In the genomic region with DNA sequence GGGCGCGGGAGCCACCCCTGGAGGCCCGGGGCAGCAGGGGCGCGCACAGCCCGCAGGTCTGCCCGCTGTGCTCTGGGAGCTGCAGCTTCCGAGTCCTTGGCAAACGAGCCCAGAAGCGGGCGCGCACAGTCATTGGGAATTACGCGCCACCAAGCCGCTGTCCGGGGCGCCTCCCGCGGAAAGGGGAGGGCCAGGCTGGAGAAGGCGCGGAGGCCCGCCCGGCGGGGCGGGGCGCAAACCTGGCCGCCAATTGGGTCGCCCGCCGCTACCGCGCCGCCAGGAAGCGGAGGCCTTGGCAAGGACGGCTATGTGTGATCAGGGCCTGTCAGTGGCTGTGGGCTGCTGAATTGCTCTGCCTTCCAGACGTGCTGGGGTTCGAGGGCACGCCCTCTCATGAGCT, we compare ENCODE assay signal across 7 mouse cellular contexts.
A peak's percentile ranks its signal among the peaks of the same experiment; 100 is the strongest.
DNase-seq lines count a peak whose midpoint lies in the region; ATAC-seq lines count a peak whose summit lies in the region.
"Not testable (repeated sequence)": the region's sequence is repeated elsewhere in the genome, so short reads cannot be mapped to it uniquely, and the experiment has no call there.

No protein-coding gene starts in this region.

- not testable (repeated sequence) for H3K36me3 ChIP-seq in forebrain, embryonic 13.5 days (ENCODE audit: poor library complexity, severe bottlenecking); heart, embryonic 16.5 days (ENCODE audit: control insufficient read depth, insufficient read depth); intestine, embryonic 16.5 days (ENCODE audit: control insufficient read depth, insufficient read depth, low read length); midbrain, embryonic 11.5 days (ENCODE audit: control insufficient read depth, insufficient read depth, low read length)

- not testable (repeated sequence) for H3K9me3 ChIP-seq in forebrain, embryonic 13.5 days (replicated peaks); heart, embryonic 16.5 days (replicated peaks; ENCODE audit: control insufficient read depth, low read length); intestine, embryonic 16.5 days (ENCODE audit: control insufficient read depth, low read length); midbrain, embryonic 11.5 days (ENCODE audit: control insufficient read depth, low read length)

- not testable (repeated sequence) for ATAC-seq in forebrain, embryonic 13.5 days
- 0 out of 2 replicates have a peak, but pooled peaks have one; percentile 23 for ATAC-seq in heart, embryonic 16.5 days (replicated peaks; ENCODE audit: extremely low read depth, insufficient read depth, low FRiP score)
- peak; percentile 98 for ATAC-seq in intestine, embryonic 16.5 days
- ATAC-seq in midbrain, embryonic 11.5 days (ENCODE audit: low FRiP score) = peak; percentile 40; the same call in 1 of the 2 replicates

- peak; percentile 18 to 39 for DNase-seq in adrenal gland, postnatal 36 days
- peak; percentile 46 for DNase-seq in liver
- DNase-seq in midbrain, embryonic 11.5 days (ENCODE audit: low spot score, missing footprints) = peak; percentile 83
- peak; percentile 6 for DNase-seq in right cerebral cortex, postnatal 25 days

- not testable (repeated sequence) for H3K9ac ChIP-seq in forebrain, embryonic 13.5 days; heart, embryonic 16.5 days (ENCODE audit: low read length); intestine, embryonic 16.5 days (ENCODE audit: low read depth, low read length); midbrain, embryonic 11.5 days (ENCODE audit: low read length)

- peak overlapping the region; percentile 40 for H3K4me2 ChIP-seq in forebrain, embryonic 13.5 days
- peak overlapping the region; percentile 46 for H3K4me2 ChIP-seq in heart, embryonic 16.5 days (ENCODE audit: low read depth, low read length)
- H3K4me2 ChIP-seq in intestine, embryonic 16.5 days (ENCODE audit: low read depth, low read length) = peak overlapping the region; percentile 32
- peak overlapping the region; percentile 32 for H3K4me2 ChIP-seq in midbrain, embryonic 11.5 days

- WGBS in forebrain, embryonic 13.5 days = under 1% methylated on average over 15 of the region's 38 CpGs
- under 1% methylated on average over 23 of the region's 38 CpGs for WGBS in heart, embryonic 16.5 days
- under 1% methylated on average over 16 of the region's 38 CpGs for WGBS in intestine, embryonic 16.5 days
- WGBS in midbrain, embryonic 11.5 days = 2% methylated on average over 20 of the region's 38 CpGs

- peak overlapping the region; percentile 33 for H3K4me3 ChIP-seq in forebrain, embryonic 13.5 days
- H3K4me3 ChIP-seq in heart, embryonic 16.5 days (ENCODE audit: low read length) = peak overlapping the region; percentile 39
- H3K4me3 ChIP-seq in intestine, embryonic 16.5 days (ENCODE audit: low read length) = peak overlapping the region; percentile 41
- peak overlapping the region; percentile 27 for H3K4me3 ChIP-seq in midbrain, embryonic 11.5 days (ENCODE audit: low read depth, low read length)

- H3K27me3 ChIP-seq in forebrain, embryonic 13.5 days; heart, embryonic 16.5 days (ENCODE audit: control insufficient read depth, insufficient read depth, low read length); intestine, embryonic 16.5 days (replicated peaks; ENCODE audit: control insufficient read depth, insufficient read depth, low read length); midbrain, embryonic 11.5 days (ENCODE audit: control insufficient read depth, insufficient read depth, low read length): not testable (repeated sequence)

- not testable (repeated sequence) for H3K27ac ChIP-seq in forebrain, embryonic 13.5 days; heart, embryonic 16.5 days (ENCODE audit: low read length); intestine, embryonic 16.5 days (ENCODE audit: low read length); midbrain, embryonic 11.5 days (ENCODE audit: low read depth, low read length)

- not testable (repeated sequence) for H3K4me1 ChIP-seq in forebrain, embryonic 13.5 days; heart, embryonic 16.5 days (ENCODE audit: control insufficient read depth, insufficient read depth, low read length); intestine, embryonic 16.5 days (ENCODE audit: control insufficient read depth, insufficient read depth, low read length); midbrain, embryonic 11.5 days (ENCODE audit: control insufficient read depth, insufficient read depth, low read length)

Comparison
In these comparisons a context has a peak if more than half of its experiments do, and no peak if none do; other contexts are left out.
1. DNase-seq: peak in every context shown above with its lines; median percentile 83 in midbrain, embryonic 11.5 days; 46 in liver; 28 in adrenal gland, postnatal 36 days; 6 in right cerebral cortex, postnatal 25 days.